Mouse (Mus musculus): Measurements from ENCODE around the gene Vps11.

- TF ChIP-seq GATA1 (IDR thresholded peaks at IDR 0.05; ENCODE audit: borderline replicate concordance, low read length) (no peak), FLI1 (IDR thresholded peaks at IDR 0.05; ENCODE audit: low read length) (no peak)
Observed at GRCm38 (mm10) chr9:44318826-44319095, 42.7 kb downstream of the Vps11 start.
